Mouse (Mus musculus) ES-Bruce4 (cell line): Measurements from ENCODE around the gene Fmo2. TPM values are rescaled to one million over a fixed set of nuclear protein-coding genes. Genes with fewer than 3 reads are reported as not detected.

Source experiments
- H3K27ac ChIP-seq: 2 replicates; pipeline ENCODE4 v1.5.1; 2012; ENCODE audit warnings: low read length, inconsistent platforms; ENCODE audit not compliant: insufficient read depth
- H3K27me3 ChIP-seq: 2 replicates; pipeline ENCODE4 v1.6.1; 2012; ENCODE audit warnings: mild to moderate bottlenecking, low read length, inconsistent platforms; ENCODE audit not compliant: control insufficient read depth, poor library complexity, insufficient read depth, severe bottlenecking
- H3K36me3 ChIP-seq: 2 replicates; pipeline ENCODE4 v1.6.1; 2012; ENCODE audit warnings: inconsistent platforms, mild to moderate bottlenecking, low read length, moderate library complexity; ENCODE audit not compliant: control insufficient read depth, poor library complexity, insufficient read depth, severe bottlenecking
- H3K4me1 ChIP-seq: one replicate; pipeline ENCODE4 v1.8.1; 2011; ENCODE audit warnings: low read length; ENCODE audit not compliant: control insufficient read depth, insufficient read depth
- H3K4me3 ChIP-seq: 2 replicates; pipeline ENCODE4 v1.5.1; 2011; ENCODE audit warnings: low read depth, mild to moderate bottlenecking, low read length
- H3K9ac ChIP-seq: 2 replicates; pipeline ENCODE4 v1.6.1; 2012; ENCODE audit warnings: low read depth, mild to moderate bottlenecking, inconsistent platforms; ENCODE audit not compliant: poor library complexity, severe bottlenecking
- H3K9me3 ChIP-seq: replicated peaks from 2 replicates; pipeline ENCODE4 v1.6.1; 2012; ENCODE audit warnings: mild to moderate bottlenecking, low read length, inconsistent platforms; ENCODE audit not compliant: control insufficient read depth, poor library complexity, insufficient read depth, severe bottlenecking
- CTCF ChIP-seq: IDR thresholded peaks from one replicate; pipeline ENCODE4 v1.8.1; 2011; ENCODE audit warnings: low read depth, low read length
- EP300 ChIP-seq: IDR thresholded peaks from 2 replicates; pipeline ENCODE4 v1.6.1; 2011; ENCODE audit warnings: low read depth, low read length; ENCODE audit not compliant: insufficient read depth
- POLR2A ChIP-seq: IDR thresholded peaks from one replicate; pipeline ENCODE4 v1.8.1; 2011; ENCODE audit warnings: low read length; ENCODE audit not compliant: insufficient read depth
- polyA plus RNA-seq: library from polyadenylated mRNA; stranded (reverse); fragments of >200 nt; gene quantifications from 2 replicates; pipeline ENCODE4 v1.2.4, GENCODE M21; 2011; ENCODE audit warnings: low read depth; ENCODE audit not compliant: missing spikeins, insufficient read depth, insufficient read length

Fmo2 gene
- polyA plus RNA-seq, 1 experiment = not detected

DNA sequence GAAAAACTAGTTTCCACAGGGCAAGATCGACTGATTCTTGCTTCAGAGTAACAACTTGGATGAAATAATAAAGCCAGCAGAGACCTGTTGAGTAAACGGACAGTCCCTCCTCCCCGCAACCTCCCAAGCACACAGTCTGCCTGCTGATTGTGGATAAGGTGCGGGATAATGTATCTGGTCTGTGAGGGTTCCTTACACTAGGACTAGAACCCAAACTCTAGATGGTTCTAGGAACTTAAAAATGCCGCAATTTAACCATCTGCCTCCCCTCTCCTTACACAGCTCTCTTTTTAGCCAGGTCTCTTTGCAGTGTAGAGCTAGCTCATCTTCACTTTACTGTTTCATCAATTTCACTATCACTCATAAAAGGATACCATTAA, 66.0 kb downstream of the Fmo2 start:
- Histone ChIP-seq H3K27me3 (no peaks in the 10 kb centered on the region), H3K9ac (no peak overlapping the region), H3K4me3 (no peak overlapping the region), H3K36me3 (no peaks in the 10 kb centered on the region), H3K27ac (no peak overlapping the region), H3K4me1 (no peaks in the 10 kb centered on the region), H3K9me3 (no peaks in the 10 kb centered on the region)
- TF ChIP-seq POLR2A = no peak
- TF ChIP-seq EP300 = no peak
- no peak for TF ChIP-seq CTCF

DNA sequence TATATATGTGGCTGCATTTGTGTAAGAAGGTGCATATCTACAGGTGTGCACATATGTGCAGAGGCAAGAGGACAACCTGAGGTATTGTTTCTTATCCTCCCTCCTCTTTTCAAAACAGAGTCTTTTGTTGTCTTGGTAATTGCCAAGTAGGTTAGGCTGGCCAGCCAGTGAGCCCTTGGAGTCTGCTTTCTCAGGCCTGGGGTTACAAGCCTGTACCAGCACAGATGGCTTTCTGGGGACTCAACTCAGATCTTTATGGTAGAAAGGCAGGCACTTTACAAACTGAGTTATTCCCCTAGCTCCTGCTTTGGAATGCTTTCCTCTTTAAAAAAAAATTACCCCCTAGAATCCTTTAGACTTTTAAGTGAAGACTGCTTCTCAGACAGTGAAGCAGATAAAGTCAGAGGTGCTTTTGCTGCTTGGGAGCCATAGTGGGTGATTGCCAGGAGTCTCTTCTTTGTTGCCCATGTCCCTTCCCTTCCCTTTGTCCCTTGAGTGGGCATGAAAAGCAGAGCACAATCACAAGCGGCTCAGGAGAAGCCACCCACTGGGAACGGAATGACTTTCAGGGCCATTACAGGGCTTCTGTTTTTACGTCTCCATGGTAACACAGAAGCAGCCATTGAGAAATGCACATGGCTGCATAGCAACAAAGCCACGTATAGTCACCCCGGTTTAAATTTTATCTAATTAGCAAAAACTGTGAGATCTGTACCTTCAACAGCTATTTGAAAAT, 66.5 kb downstream of the Fmo2 start:
- Histone ChIP-seq H3K9me3 (no peaks in the 10 kb centered on the region), H3K4me3 (no peak overlapping the region), H3K27ac (no peak overlapping the region), H3K27me3 (no peaks in the 10 kb centered on the region), H3K4me1 (no peaks in the 10 kb centered on the region), H3K9ac (no peak overlapping the region), H3K36me3 (no peaks in the 10 kb centered on the region)
- TF ChIP-seq CTCF (no peak), EP300 (no peak), POLR2A (no peak)

Other genes with a start within 250 kb of the Fmo2 start
- not detected in 2 replicates for gene Myocos, start 240.5 kb downstream of the Fmo2 start, polyA plus RNA-seq
- gene Prrc2c, start 158.2 kb downstream of the Fmo2 start, polyA plus RNA-seq = 354 and 366 TPM in 2 replicates
- gene Fmo4, start 84.8 kb downstream of the Fmo2 start, polyA plus RNA-seq = not detected in 2 replicates
- gene Fmo1, start 32.1 kb downstream of the Fmo2 start, polyA plus RNA-seq = not detected in 2 replicates
- not detected in 2 replicates for gene Fmo6, start 38.8 kb upstream of the Fmo2 start, polyA plus RNA-seq
- gene Fmo3, start 85.8 kb upstream of the Fmo2 start, polyA plus RNA-seq = not detected in 2 replicates
- gene Mroh9, start 186.9 kb upstream of the Fmo2 start, polyA plus RNA-seq = not detected in 2 replicates